Comparison of ENCODE assay signal across 8 mouse cellular contexts in the genomic region with DNA sequence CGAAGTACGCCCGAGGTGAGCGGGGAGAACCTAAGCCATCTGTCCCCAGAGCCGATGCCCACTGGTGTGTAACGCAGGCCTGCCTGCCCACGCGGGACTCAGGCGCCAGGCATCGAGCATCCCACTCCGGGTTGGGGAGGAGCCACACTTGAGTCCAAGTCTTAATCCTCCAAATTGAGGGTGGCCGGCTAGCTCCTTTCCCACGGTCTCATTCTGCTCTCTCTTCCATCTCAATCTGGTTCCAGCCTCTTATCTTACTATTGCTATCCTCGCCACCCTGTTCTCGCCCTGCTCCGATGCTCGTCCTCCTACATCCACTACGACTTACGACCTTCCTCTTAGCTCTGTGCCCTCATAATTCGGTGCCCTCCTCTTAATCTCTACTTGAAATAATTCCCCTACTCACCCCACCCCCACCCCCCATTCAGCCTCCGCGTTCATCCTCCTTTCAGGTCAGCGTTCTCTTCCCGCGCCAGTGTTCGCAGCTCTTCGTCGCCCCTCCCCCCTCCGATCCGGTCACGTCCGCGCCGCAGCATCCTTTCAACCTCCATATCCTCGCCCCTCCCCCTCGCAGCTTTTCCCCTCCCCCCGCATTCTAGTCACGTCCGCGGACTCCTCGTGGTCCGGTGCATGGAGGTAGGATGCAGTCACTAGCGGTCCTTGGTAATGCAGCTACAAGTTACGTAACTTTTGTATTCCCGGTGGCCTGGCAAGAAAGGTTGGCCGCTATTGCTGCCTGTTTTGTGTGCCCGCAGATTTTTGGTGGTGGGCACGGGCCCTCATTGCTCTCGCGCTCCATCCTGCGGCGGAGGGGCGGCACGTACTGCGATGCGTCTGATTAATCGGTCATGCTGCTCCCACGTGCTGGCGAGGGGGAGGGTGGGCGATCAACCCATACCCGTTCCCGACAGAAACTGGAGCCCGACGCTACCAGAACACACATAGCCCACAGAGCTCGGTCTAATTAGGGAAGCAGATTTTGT. TPM values are rescaled to one million over a fixed set of nuclear protein-coding genes. Genes with fewer than 3 reads are reported as not detected.
A peak's percentile ranks its signal among the peaks of the same experiment; 100 is the strongest.
DNase-seq lines count a peak whose midpoint lies in the region; ATAC-seq lines count a peak whose summit lies in the region.

No protein-coding gene starts in this region.

- H3K9me3 ChIP-seq in hindbrain, embryonic 15.5 days = no peaks in the 10 kb centered on the region

- H3K36me3 ChIP-seq in hindbrain, embryonic 15.5 days = peaks cover 2% of the 10 kb centered on the region
- H3K36me3 ChIP-seq in macrophage (ENCODE audit: inconsistent target) = no peaks in the 10 kb centered on the region

- H3K27me3 ChIP-seq in hindbrain, embryonic 15.5 days = no peaks in the 10 kb centered on the region

- peak; percentile 72 for ATAC-seq in hindbrain, embryonic 15.5 days (ENCODE audit: low FRiP score, low read depth)

- H3K27ac ChIP-seq in hindbrain, embryonic 15.5 days (replicated peaks) = peak overlapping the region; percentile 94
- peak overlapping the region; percentile 97 for H3K27ac ChIP-seq in macrophage

- H3K4me3 ChIP-seq in hindbrain, embryonic 15.5 days = peak overlapping the region; percentile 60
- peak overlapping the region; percentile 95 for H3K4me3 ChIP-seq in macrophage (ENCODE audit: inconsistent target)

- peaks cover 68% of the 10 kb centered on the region for H3K79me2 ChIP-seq in macrophage (ENCODE audit: inconsistent target)

- DNase-seq in R1 (ENCODE audit: low read depth, low spot score) = peak; percentile 94
- peak; percentile 94 to 99 for DNase-seq in cerebellum, postnatal 14 days
- DNase-seq in frontal cortex, postnatal 36 days (ENCODE audit: low spot score in 2 of 2) = peak; percentile 82 to 84
- DNase-seq in left cerebral cortex, adult 18-20 months (ENCODE audit: low spot score in 2 of 2) = peak; percentile 71 to 79
- peak; percentile 95 for DNase-seq in retina, postnatal 1 day
- peak; percentile 46 to 67 for DNase-seq in urinary bladder, postnatal 36 days (ENCODE audit: low spot score in 2 of 2)

- under 1% methylated on average over 63 of the region's 65 CpGs for WGBS in hindbrain, embryonic 15.5 days
- WGBS in macrophage (ENCODE audit: missing documents) = 1% methylated on average over 56 of the region's 65 CpGs

- H3K4me1 ChIP-seq in hindbrain, embryonic 15.5 days (replicated peaks) = peaks cover 47% of the 10 kb centered on the region

- peak overlapping the region; percentile 80 for H3K9ac ChIP-seq in hindbrain, embryonic 15.5 days

- H3K4me2 ChIP-seq in hindbrain, embryonic 15.5 days = peak overlapping the region; percentile 73

RNA-seq across cellular contexts. Expression of a gene that starts 0.8 kb away (rescaled TPM):
- polyA plus RNA-seq in hindbrain, embryonic 15.5 days (2015; fragmentation: Nextera tagmentation; extraction: Ambion mirVana) = 1,018 and 1,098 TPM in 2 replicates
- total RNA-seq in left cerebral cortex, adult 18-20 months (2021) = 1,000 to 10,000 TPM; 1,425 to 1,430 TPM
- 100 to 1,000 TPM; 129 to 556 (median 289) TPM for total RNA-seq in macrophage (2018; cell fraction: chromatin; rRNA removed)
- total RNA-seq in macrophage (2018; cell fraction: cytosol; rRNA removed) = 100 to 1,000 TPM; 377 to 606 (median 504) TPM
- total RNA-seq in macrophage (2018; cell fraction: nucleus; rRNA removed) = 100 to 1,000 TPM; 209 to 932 (median 367) TPM
- 486 to 1,380 TPM (median 674 TPM) in 3 replicates for polyA plus RNA-seq in macrophage (2018)

RNA-seq across cellular contexts. Expression of a gene that starts 23.0 kb away (rescaled TPM):
- 3.9 and 5.2 TPM in 2 replicates for polyA plus RNA-seq in hindbrain, embryonic 15.5 days (2015; fragmentation: Nextera tagmentation; extraction: Ambion mirVana)
- total RNA-seq in left cerebral cortex, adult 18-20 months (2021) = 10 to 100 TPM; 11.8 to 14.7 TPM
- total RNA-seq in macrophage (2018; cell fraction: chromatin; rRNA removed) = not detected
- total RNA-seq in macrophage (2018; cell fraction: cytosol; rRNA removed) = under 1 TPM in 1 of 26 experiments, not detected in 25; 0.19 TPM
- total RNA-seq in macrophage (2018; cell fraction: nucleus; rRNA removed) = not detected
- polyA plus RNA-seq in macrophage (2018) = 0.20 TPM in 1 of 3 replicates, not detected in the others

RNA-seq across cellular contexts. Expression of a gene that starts 39.8 kb away (rescaled TPM):
- 185 and 210 TPM in 2 replicates for polyA plus RNA-seq in hindbrain, embryonic 15.5 days (2015; fragmentation: Nextera tagmentation; extraction: Ambion mirVana)
- total RNA-seq in left cerebral cortex, adult 18-20 months (2021) = 100 to 1,000 TPM; 129 to 139 TPM
- total RNA-seq in macrophage (2018; cell fraction: chromatin; rRNA removed) = 100 to 1,000 TPM in 3 of 26 experiments, 10 to 100 TPM in 23; 20.5 to 116 (median 57.6) TPM
- 10 to 100 TPM in 12 of 26 experiments, 1 to 10 TPM in 14; 6.8 to 12.4 (median 9.8) TPM for total RNA-seq in macrophage (2018; cell fraction: cytosol; rRNA removed)
- total RNA-seq in macrophage (2018; cell fraction: nucleus; rRNA removed) = 10 to 100 TPM in 25 of 26 experiments, 1 to 10 TPM in 1; 9.1 to 79.5 (median 26.4) TPM
- 7.7 to 12.5 TPM (median 10.1 TPM) in 3 replicates for polyA plus RNA-seq in macrophage (2018)

Comparison
In these comparisons a context has a peak if more than half of its experiments do, and no peak if none do; other contexts are left out.
1. Peak in every context shown above with its lines: DNase-seq, ATAC-seq, H3K4me3 ChIP-seq and H3K27ac ChIP-seq.
2. RNA of a gene that starts 39.8 kb away (polyA plus RNA-seq): 185 to 210 TPM in hindbrain, embryonic 15.5 days; 7.7 to 12.5 TPM in macrophage; every median in the first group is over 10 times any median in the second.